Mouse (Mus musculus): Measurements from ENCODE around the gene Gm28919. TPM values are rescaled to one million over a fixed set of nuclear protein-coding genes. Genes with fewer than 3 reads are reported as not detected.
"Not testable (repeated sequence)": the region's sequence is repeated elsewhere in the genome, so short reads cannot be mapped to it uniquely, and the experiment has no call there.

The Gm28919 gene
- total RNA-seq (2021), result not detected
- long read RNA-seq, experiment 1, result 0 reads
- long read RNA-seq, experiment 2, result 0 reads

DNA sequence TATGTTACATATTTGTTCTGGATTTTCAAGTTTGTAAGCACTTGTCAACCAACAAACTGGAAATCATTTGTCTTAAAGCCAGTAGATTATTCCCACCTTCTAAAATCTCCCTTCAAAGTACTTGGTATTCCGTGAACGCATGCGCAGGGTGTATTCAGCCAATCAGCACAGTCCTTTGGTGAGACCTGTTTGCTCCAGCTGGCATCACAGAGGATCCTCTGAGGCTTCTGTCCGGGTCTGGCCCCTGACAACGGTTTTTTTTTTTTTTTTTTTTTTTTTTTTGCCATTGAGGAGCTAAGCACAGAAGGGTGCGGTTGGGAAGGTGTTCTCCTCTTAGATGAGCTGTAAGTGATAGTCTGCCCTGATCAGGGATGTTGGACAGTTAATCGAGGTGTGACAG is at the start of gene Gm28919:
Gene Gm28919, plus strand, starts transcription at position 301 of the 400 bp plus-strand sequence.
- not testable (repeated sequence) for DNase-seq

Other genes starting within 250 kb of the Gm28919 start
- not detected for gene Gm21719, start 99.3 kb downstream of the Gm28919 start, total RNA-seq (2021)